9 mouse cellular contexts compared by ENCODE assay signal in the genomic region with DNA sequence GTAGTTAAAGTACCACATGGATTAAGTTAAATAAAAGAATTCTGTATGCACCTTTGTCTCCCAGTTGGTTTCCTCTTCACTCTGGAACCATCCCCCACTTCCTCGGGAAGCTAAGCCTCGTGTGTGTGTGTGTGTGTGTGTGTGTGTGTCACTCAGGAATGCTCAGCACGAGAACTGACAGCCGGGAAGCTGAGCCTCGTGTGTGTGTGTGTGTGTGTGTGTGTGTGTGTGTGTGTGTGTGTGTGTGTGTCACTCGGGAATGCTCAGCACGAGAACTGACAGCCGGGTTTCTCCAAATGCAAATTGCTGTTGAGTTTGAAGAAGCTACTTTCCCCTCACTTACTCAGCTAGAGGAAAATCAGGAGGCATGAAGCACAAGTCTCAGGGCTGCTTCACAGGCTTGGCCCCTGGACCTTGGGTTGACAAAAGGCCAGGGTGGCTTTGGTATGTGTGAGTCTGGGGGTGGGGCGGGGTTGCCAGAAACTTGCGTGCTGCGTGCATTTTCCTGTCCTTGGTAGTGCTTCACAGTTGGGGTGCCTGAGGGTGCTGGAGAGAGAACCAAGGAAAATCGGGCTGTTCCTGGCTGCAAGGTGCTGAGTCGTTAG. TPM values are rescaled to one million over a fixed set of nuclear protein-coding genes. Genes with fewer than 3 reads are reported as not detected.
A peak's percentile ranks its signal among the peaks of the same experiment; 100 is the strongest.
DNase-seq lines count a peak whose midpoint lies in the region; ATAC-seq lines count a peak whose summit lies in the region.
"Had no signal": no experiment of that assay in that cellular context is flagged by ENCODE, and none has a peak within 500 bp of the region (broad histone marks: within the 10 kb centered on the region; RNA-seq: fewer than 3 reads in every experiment).

No protein-coding gene starts in this region.

- H3K9ac ChIP-seq in liver, embryonic 12.5 days: no peak overlapping the region
- H3K9ac ChIP-seq in kidney, embryonic 15.5 days: no peak overlapping the region
- no peak overlapping the region for H3K9ac ChIP-seq in midbrain, embryonic 15.5 days

- H3K4me2 ChIP-seq in liver, embryonic 12.5 days: no peak overlapping the region
- H3K4me2 ChIP-seq in kidney, embryonic 15.5 days: no peak overlapping the region
- H3K4me2 ChIP-seq in midbrain, embryonic 15.5 days: no peak overlapping the region

- peak; percentile 31 for DNase-seq in liver
- DNase-seq in heart, adult 18-20 months: peak; percentile 55 to 56
- no peak for DNase-seq in urinary bladder, postnatal 14 days (ENCODE audit: low spot score)
- DNase-seq in right cerebral cortex, postnatal 14 days: no peak

- H3K9me3 ChIP-seq in liver, embryonic 12.5 days (replicated peaks): no peaks in the 10 kb centered on the region
- H3K9me3 ChIP-seq in kidney, embryonic 15.5 days (replicated peaks): no peaks in the 10 kb centered on the region
- H3K9me3 ChIP-seq in midbrain, embryonic 15.5 days: no peaks in the 10 kb centered on the region
- H3K9me3 ChIP-seq: G1E had no signal

- ATAC-seq in liver, embryonic 12.5 days: no peak
- ATAC-seq in kidney, embryonic 15.5 days (replicated peaks; ENCODE audit: low FRiP score): peak; percentile 64; the same call in 1 of the 2 replicates
- ATAC-seq in midbrain, embryonic 15.5 days (replicated peaks): peak; percentile 45; the same call in 1 of the 2 replicates
- no peak for ATAC-seq in monocyte, adult 5-6 weeks (replicated peaks; ENCODE audit: insufficient number of reproducible peaks, low FRiP score, low TSS enrichment, poor library complexity, severe bottlenecking)

- H3K36me3 ChIP-seq in liver, embryonic 12.5 days: peaks cover 22% of the 10 kb centered on the region
- peaks cover 26% of the 10 kb centered on the region for H3K36me3 ChIP-seq in kidney, embryonic 15.5 days
- peaks cover 7% of the 10 kb centered on the region; the same call in 1 of the 2 replicates for H3K36me3 ChIP-seq in midbrain, embryonic 15.5 days (replicated peaks)

- no peaks in the 10 kb centered on the region; the same call in 1 of the 2 replicates for H3K4me1 ChIP-seq in liver, embryonic 12.5 days
- H3K4me1 ChIP-seq in kidney, embryonic 15.5 days: peaks cover 8% of the 10 kb centered on the region; the same call in 1 of the 2 replicates
- H3K4me1 ChIP-seq in midbrain, embryonic 15.5 days: peaks cover 8% of the 10 kb centered on the region; the same call in 1 of the 2 replicates

- 33% methylated on average over 13 of the region's 13 CpGs for WGBS in liver, embryonic 12.5 days (ENCODE audit: insufficient replicate concordance)
- 36% methylated on average over 13 of the region's 13 CpGs for WGBS in kidney, embryonic 15.5 days
- WGBS in midbrain, embryonic 15.5 days: 24% methylated on average over 13 of the region's 13 CpGs

- no peak overlapping the region for H3K4me3 ChIP-seq in liver, embryonic 12.5 days
- H3K4me3 ChIP-seq in kidney, embryonic 15.5 days (replicated peaks): no peak overlapping the region
- H3K4me3 ChIP-seq in midbrain, embryonic 15.5 days: no peak overlapping the region

- H3K27ac ChIP-seq in liver, embryonic 12.5 days: no peak overlapping the region
- H3K27ac ChIP-seq in kidney, embryonic 15.5 days: peak overlapping the region; percentile 71; the same call in 1 of the 2 replicates
- no peak overlapping the region for H3K27ac ChIP-seq in midbrain, embryonic 15.5 days

- no peaks in the 10 kb centered on the region for H3K27me3 ChIP-seq in liver, embryonic 12.5 days (replicated peaks)
- no peaks in the 10 kb centered on the region for H3K27me3 ChIP-seq in kidney, embryonic 15.5 days
- no peaks in the 10 kb centered on the region for H3K27me3 ChIP-seq in midbrain, embryonic 15.5 days (replicated peaks)

RNA-seq across cellular contexts. Expression of a gene that starts 30.3 kb away (rescaled TPM):
- polyA plus RNA-seq in liver, embryonic 12.5 days (2016; fragmentation: Nextera tagmentation; extraction: Ambion mirVana): not detected in 2 replicates
- total RNA-seq in heart, adult 18-20 months (2021): not detected
- 0.17 TPM in 1 of 2 replicates, not detected in the other for polyA plus RNA-seq in kidney, embryonic 15.5 days (2015; fragmentation: Nextera tagmentation; extraction: Ambion mirVana)
- not detected in 2 replicates for polyA plus RNA-seq in midbrain, embryonic 15.5 days (2015; fragmentation: Nextera tagmentation; extraction: Ambion mirVana)
- 0.87 TPM in 1 of 3 replicates, not detected in the others for total RNA-seq in monocyte, adult 5-6 weeks (2017)
- total RNA-seq: G1E had no signal

RNA-seq across cellular contexts. Expression of a gene that starts 39.9 kb away (rescaled TPM):
- 0.12 and 0.24 TPM in 2 replicates for polyA plus RNA-seq in liver, embryonic 12.5 days (2016; fragmentation: Nextera tagmentation; extraction: Ambion mirVana)
- total RNA-seq in heart, adult 18-20 months (2021): 1 to 10 TPM in 1 of 2 experiments, under 1 TPM in 1; 0.10 to 1.1 TPM
- polyA plus RNA-seq in kidney, embryonic 15.5 days (2015; fragmentation: Nextera tagmentation; extraction: Ambion mirVana): 1.0 and 1.1 TPM in 2 replicates
- 0.15 TPM in 1 of 2 replicates, not detected in the other for polyA plus RNA-seq in midbrain, embryonic 15.5 days (2015; fragmentation: Nextera tagmentation; extraction: Ambion mirVana)
- 3.0 to 6.0 TPM (median 4.6 TPM) in 3 replicates for total RNA-seq in monocyte, adult 5-6 weeks (2017)
- polyA plus RNA-seq: G1E had no signal

Comparison
In these comparisons a context has a peak if more than half of its experiments do, and no peak if none do; other contexts are left out.
1. DNase-seq: peak in liver (single experiment) and heart, adult 18-20 months (2 of 2); none in urinary bladder, postnatal 14 days (single experiment) and right cerebral cortex, postnatal 14 days (single experiment).
2. ATAC-seq: peak in kidney, embryonic 15.5 days (single experiment) and midbrain, embryonic 15.5 days (single experiment); none in liver, embryonic 12.5 days (single experiment) and monocyte, adult 5-6 weeks (single experiment).